Mouse (Mus musculus) spleen, adult 2 months (tissue): ENCODE measurements around the gene Perm1.

ENCODE experiments used
- CTCF ChIP-seq: fragments of 200-500 bp; IDR thresholded peaks from 2 replicates; pipeline ENCODE4 v1.5.1; 2011; ENCODE audit warnings: mild to moderate bottlenecking, inconsistent platforms; ENCODE audit not compliant: insufficient read depth, insufficient read length, insufficient replicate concordance; ENCODE audit errors: extremely low read depth
- POLR2A ChIP-seq: fragments of 200-500 bp; IDR thresholded peaks from 2 replicates; pipeline ENCODE4 v1.6.1; 2011; ENCODE audit warnings: low read depth, low read length, inconsistent platforms

DNA sequence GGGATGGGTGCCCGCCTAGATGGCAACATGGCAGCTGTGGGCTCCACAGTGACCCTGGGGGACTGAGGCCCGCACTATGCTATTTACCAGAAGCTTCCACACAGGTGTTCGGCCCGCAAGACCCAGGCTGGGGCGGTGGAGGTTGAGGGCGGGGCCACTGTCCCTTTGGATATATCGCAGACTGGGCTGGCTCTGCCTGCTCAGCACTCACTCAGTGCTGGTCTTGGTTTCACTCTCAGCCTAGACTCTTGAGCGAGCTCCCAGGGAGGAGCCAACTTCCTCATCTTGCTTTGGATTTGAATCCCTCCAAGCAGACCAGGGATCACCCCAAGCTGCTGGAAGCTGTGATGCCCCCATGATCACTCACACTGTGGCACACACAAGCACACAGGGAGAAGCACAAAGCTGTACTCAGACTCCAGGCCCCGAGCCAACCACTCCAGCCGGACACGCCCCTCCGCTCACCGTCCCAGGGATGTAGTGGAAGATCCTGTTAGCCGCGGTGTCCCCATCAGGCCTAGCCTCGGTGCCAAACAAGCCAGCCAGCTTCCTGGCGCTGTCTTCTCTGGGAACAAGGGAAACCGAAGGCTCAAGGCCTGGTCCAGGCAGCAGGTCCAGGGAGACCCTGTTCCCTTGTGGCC, 12.2 kb downstream of the Perm1 start:
- TF ChIP-seq POLR2A: no peak
- no peak for TF ChIP-seq CTCF
